Mouse (Mus musculus) cortical plate, adult 2 months (tissue): ENCODE measurements around the gene Gm49342. TPM values are rescaled to one million over a fixed set of nuclear protein-coding genes. Genes with fewer than 3 reads are reported as not detected.
"Not testable (repeated sequence)": the region's sequence is repeated elsewhere in the genome, so short reads cannot be mapped to it uniquely, and the experiment has no call there.

Experiments
- H3K27ac ChIP-seq: fragments of 200-500 bp; 2 replicates; pipeline ENCODE4 v1.5.1; 2012; ENCODE audit warnings: low read length, control low read depth, inconsistent platforms; ENCODE audit not compliant: insufficient read depth
- H3K4me1 ChIP-seq: fragments of 200-500 bp; 2 replicates; pipeline ENCODE4 v1.6.1; 2011; ENCODE audit warnings: low read length; ENCODE audit not compliant: control insufficient read depth, insufficient read depth
- H3K4me3 ChIP-seq: fragments of 200-500 bp; 2 replicates; pipeline ENCODE4 v1.5.1; 2011; ENCODE audit warnings: mild to moderate bottlenecking, low read length, control low read depth; ENCODE audit not compliant: insufficient read depth
- CTCF ChIP-seq: fragments of 200-500 bp; IDR thresholded peaks from 2 replicates; pipeline ENCODE4 v1.5.1; 2011; ENCODE audit warnings: mild to moderate bottlenecking, control low read depth, low read length; ENCODE audit not compliant: insufficient read depth; ENCODE audit errors: extremely low read depth
- POLR2A ChIP-seq: fragments of 200-500 bp; IDR thresholded peaks from 2 replicates; pipeline ENCODE4 v1.6.1; 2011; ENCODE audit warnings: mild to moderate bottlenecking, low read length, control low read depth; ENCODE audit not compliant: insufficient read depth; ENCODE audit errors: extremely low read depth
- polyA plus RNA-seq: library from polyadenylated mRNA; depleted of rRNA; stranded (reverse); fragments of >200 nt; gene quantifications from 2 replicates; pipeline ENCODE4 v1.2.3, GENCODE M21; 2012

Gene Gm49342
- polyA plus RNA-seq, 1 experiment: 24.8 TPM

DNA sequence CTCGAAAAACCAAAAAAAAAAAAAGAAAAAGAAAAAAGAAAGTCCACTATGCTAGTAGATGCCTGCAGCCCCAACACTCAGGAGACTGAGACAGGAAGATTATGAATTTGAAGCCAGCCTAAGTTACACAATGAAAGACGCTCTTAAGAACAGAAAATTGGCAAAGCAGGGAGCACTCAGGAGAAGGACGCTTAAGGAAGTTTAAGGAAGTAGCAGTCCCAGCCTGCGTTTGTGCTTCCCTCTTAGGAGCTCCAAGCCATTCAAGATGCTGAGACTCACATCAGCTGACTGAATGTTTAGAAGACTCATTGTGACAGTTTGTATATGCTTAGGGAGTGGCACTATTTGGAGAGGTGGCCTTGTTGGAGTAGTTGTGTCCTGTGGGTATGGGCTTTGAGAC is 36.2 kb upstream of the Gm49342 start:
- H3K4me3 ChIP-seq: no peak overlapping the region
- no peak for TF ChIP-seq CTCF
- no peak overlapping the region for H3K27ac ChIP-seq
- no peaks in the 10 kb centered on the region for H3K4me1 ChIP-seq

DNA sequence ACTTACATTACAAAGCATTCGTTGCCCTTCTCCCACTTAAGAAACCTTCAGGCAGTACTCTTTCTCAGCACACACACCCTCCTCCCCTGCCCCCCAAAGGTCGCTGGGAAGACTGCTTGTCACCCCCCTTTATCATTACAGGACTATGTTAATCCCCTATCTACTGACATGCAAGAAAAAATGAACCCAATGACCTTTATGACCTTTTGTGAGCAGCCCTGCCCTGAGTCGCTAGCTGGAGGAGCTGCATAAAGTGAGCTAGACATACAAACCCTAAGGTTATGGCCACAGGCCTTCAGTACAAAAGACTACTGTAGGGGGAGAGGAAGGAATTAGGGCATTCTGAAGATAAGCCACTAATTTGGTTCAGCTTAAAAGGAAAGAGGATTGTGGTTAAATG is 33.0 kb upstream of the Gm49342 start:
- H3K4me3 ChIP-seq: no peak overlapping the region
- no peaks in the 10 kb centered on the region for H3K4me1 ChIP-seq

DNA sequence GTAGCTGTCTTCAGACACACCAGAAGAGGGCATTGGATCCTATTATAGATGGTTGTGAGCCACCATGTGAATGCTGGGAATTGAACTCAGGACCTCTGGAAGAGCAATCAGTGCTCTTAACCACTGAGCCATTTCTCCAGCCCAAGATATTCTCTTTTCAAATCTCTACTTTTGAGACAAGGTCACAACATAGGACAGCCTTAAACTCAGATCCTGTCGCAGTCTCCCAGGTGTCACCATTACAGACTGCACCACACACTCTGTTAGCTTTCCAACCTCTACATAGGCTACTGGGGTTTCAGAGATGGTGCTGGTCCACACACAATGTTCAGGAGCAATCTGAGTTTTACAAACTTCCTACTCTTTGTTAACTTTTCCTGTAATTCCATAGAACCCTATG is 20.9 kb upstream of the Gm49342 start:
- not testable (repeated sequence) for H3K27ac ChIP-seq, H3K4me1 ChIP-seq
- H3K4me3 ChIP-seq: peak overlapping the region; percentile 57; the same call in 1 of the 2 replicates

More for the DNA sequence above, 33.0 kb upstream of the Gm49342 start:
- TF ChIP-seq POLR2A (no peak), CTCF (no peak)
- no peak overlapping the region for H3K27ac ChIP-seq

DNA sequence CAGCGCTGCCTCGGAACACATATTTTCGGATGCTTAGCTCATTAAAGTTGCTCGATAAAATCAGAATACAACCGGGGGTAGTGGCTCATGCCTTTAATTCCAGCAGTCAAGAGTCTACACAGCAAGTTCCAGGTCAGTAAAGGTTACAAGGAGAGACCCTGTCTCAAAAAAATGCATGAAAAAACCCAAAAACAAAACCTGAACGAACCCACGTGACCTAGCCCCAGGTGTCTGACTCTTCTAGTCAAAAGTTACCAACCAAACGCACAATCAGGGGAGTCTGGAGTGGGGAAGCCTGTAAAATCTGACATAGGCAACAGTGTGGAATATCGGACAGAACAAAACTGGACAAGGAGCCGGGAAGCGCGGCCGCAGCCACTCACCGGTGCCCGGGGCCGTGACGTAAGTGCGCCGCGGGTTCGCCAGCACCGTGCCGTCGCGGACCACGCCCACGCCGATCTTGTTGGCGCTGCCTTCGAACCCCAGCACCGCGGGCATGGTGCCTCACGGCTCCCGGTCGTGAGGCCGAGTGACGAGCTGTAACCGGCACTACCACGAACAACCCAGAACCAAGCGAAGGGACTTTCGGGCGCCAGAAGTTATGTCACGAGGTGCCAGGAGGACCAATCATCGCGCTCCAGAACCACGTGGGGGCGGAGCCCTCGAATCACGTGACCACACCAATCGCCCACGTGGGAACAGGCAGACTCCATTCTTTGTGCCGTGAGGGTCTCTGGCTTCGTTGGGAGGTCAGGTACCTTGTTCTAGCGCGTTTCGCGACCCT is 19.8 kb upstream of the Gm49342 start, which contains the start of the genes Osgep and Apex1:
Osgep (minus strand) TSS at position 613 of the 784 bp plus-strand sequence.
Apex1 (plus strand) TSS at position 688 of the 784 bp plus-strand sequence.
- H3K27ac ChIP-seq: peak within 1 kb of the TSS; percentile 74
- no peak for TF ChIP-seq CTCF
- peak; percentile 86 for TF ChIP-seq POLR2A
- no peaks in the 10 kb centered on the region for H3K4me1 ChIP-seq
- peak within 1 kb of the TSS; percentile 57 for H3K4me3 ChIP-seq

DNA sequence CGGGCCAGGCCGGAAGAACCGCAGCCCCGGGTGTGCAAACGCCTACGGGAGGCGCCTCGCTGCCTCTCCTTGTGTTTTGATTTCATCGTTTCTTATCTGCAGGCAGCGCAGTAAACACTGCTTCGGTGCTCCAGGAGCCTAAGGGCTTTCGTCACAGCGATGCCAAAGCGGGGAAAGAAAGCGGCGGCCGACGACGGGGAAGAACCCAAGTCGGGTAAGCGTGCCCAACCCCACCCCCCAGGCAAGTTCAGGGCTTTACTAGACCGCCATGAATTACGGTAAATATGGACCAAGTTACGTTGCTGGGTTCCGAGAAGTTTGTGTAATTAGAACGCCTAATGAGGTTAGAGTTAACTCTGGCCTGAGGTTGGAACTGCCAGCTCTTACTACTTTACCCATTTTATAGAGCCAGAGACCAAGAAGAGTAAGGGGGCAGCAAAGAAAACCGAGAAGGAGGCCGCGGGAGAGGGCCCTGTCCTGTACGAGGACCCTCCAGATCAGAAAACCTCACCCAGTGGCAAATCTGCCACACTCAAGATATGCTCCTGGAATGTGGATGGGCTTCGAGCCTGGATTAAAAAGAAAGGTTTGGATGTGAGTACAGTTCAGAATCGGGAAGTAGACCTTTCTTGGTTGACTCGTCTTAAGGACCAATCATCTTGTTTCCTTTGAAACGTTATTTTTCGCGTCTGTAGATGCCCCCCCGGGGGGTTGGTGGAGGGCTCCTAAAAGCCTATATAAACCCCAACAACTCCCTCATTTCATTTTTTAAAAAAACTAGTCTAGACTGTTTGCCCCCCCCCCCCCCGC is 19.0 kb upstream of the Gm49342 start:
- Histone ChIP-seq H3K4me3 (peak overlapping the region; percentile 57), H3K4me1 (peaks cover 2% of the 10 kb centered on the region; the same call in 1 of the 2 replicates), H3K27ac (no peak overlapping the region)
- TF ChIP-seq CTCF (no peak), POLR2A (0 out of 2 replicates have a peak, but pooled peaks have one; percentile 19)

DNA sequence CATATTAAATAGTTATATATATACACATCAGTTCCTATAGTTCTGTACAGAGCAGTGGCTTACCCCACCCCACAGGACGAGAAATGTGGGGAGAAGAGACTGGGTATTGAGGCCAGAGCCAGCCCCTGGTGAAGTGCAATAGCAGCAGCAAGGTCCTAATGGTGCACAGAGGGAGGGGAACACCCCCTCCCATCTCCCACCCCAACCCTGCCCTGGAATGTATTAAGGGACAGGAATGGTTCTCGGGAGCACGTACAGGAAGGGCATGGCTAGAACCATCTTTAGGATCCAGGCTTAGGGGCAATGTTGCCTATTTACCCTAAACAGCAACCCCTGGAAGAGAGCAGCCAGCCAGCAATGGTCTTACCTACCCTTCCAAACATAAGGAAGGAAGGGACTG is 17.0 kb upstream of the Gm49342 start:
- TF ChIP-seq CTCF: no peak
- no peak for TF ChIP-seq POLR2A
- Histone ChIP-seq H3K4me3 (no peak overlapping the region), H3K27ac (no peak overlapping the region), H3K4me1 (peaks cover 2% of the 10 kb centered on the region; the same call in 1 of the 2 replicates)

DNA sequence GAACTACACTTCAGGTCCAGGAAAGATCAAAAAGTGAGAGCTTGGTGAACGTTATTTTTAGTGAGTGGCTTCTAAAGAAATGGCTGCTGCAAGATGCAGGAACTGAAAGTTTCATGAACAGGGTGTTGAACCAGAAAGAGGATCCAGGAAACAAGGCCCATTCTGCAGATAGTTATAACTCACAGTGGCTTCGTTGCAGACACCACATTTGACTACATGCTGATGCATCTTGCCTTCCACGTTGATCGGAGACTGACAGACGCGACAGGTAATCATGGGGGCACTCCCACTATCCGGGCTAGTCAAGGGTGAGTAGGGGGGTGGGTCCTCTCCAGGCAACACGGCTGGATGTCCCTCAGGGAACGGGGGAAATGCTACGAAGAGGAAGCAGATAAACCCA is 14.4 kb upstream of the Gm49342 start:
- Histone ChIP-seq H3K27ac (peak overlapping the region; percentile 82), H3K4me3 (peak overlapping the region; percentile 61), H3K4me1 (peaks cover 2% of the 10 kb centered on the region; the same call in 1 of the 2 replicates)
- TF ChIP-seq CTCF (no peak), POLR2A (no peak)

- Histone ChIP-seq H3K27ac (peak overlapping the region; percentile 82), H3K4me3 (peak overlapping the region; percentile 61), H3K4me1 (peaks cover 2% of the 10 kb centered on the region; the same call in 1 of the 2 replicates)
- TF ChIP-seq POLR2A: no peak
- no peak for TF ChIP-seq CTCF
These were observed 14.0 kb upstream of the Gm49342 start for GRCm38 (mm10) chr14:50930377-50930753.

- Histone ChIP-seq H3K4me1 (peaks cover 2% of the 10 kb centered on the region; the same call in 1 of the 2 replicates), H3K27ac (peak within 1 kb of the TSS; percentile 82), H3K4me3 (peak within 1 kb of the TSS; percentile 61)
- TF ChIP-seq CTCF: no peak
- TF ChIP-seq POLR2A: peak; percentile 53; the same call in 1 of the 2 replicates
These were observed 13.4 kb upstream of the Gm49342 start, which contains the start of the genes Pip4p1 and Pnp for GRCm38 (mm10) chr14:50930754-50931492. Gene Pip4p1, minus strand, starts transcription at chr14:50930856. Gene Pnp, plus strand, starts transcription at chr14:50931082.
